ENCODE assay signal across 22 mouse cellular contexts in genomic region chr15:80019220-80019619, GRCm38 (mm10). TPM values are rescaled to one million over a fixed set of nuclear protein-coding genes. Genes with fewer than 3 reads are reported as not detected.
DNase-seq lines count a peak whose midpoint lies in the region; ATAC-seq lines count a peak whose summit lies in the region.
"Had no signal": no experiment of that assay in that cellular context is flagged by ENCODE, and none has a peak within 500 bp of the region (broad histone marks: within the 10 kb centered on the region; RNA-seq: fewer than 3 reads in every experiment).

No protein-coding gene starts in this region.

- no peak for ATAC-seq in midbrain, embryonic 11.5 days (ENCODE audit: low FRiP score)
- ATAC-seq in midbrain, embryonic 15.5 days (replicated peaks): no peak
- ATAC-seq in neural tube, embryonic 15.5 days (ENCODE audit: low FRiP score): no peak
- ATAC-seq: CD4-positive, CD25-positive, alpha-beta regulatory T cell, adult 4 months; forebrain, postnatal 0 days; intestine, embryonic 15.5 days; liver, embryonic 12.5 days; Patski had no signal

- DNase-seq in frontal cortex, postnatal 36 days (ENCODE audit: low spot score in 2 of 2): peak; percentile 48 to 58
- no peak for DNase-seq in frontal cortex, postnatal 14 days (ENCODE audit: low spot score in 2 of 2)
- DNase-seq in left cerebral cortex, adult 18-20 months (ENCODE audit: low spot score in 2 of 2): peak; percentile 50 to 62
- no peak for DNase-seq in left cerebral cortex, adult 11 months (ENCODE audit: low spot score)
- DNase-seq in midbrain, embryonic 11.5 days (ENCODE audit: low spot score, missing footprints): peak; percentile 75
- DNase-seq in kidney, adult 9 months: no peak
- DNase-seq: adrenal gland, postnatal 10 days; cerebellum, adult 11 months; cerebellum, postnatal 10 days; forebrain, postnatal 0 days; gastrocnemius, postnatal 14 days; kidney, postnatal 36 days; thymus, postnatal 14 days had no signal

- H3K36me3 ChIP-seq in midbrain, embryonic 11.5 days (ENCODE audit: control insufficient read depth, insufficient read depth, low read length): no peaks in the 10 kb centered on the region
- H3K36me3 ChIP-seq in midbrain, embryonic 15.5 days (replicated peaks): no peaks in the 10 kb centered on the region
- H3K36me3 ChIP-seq in neural tube, embryonic 15.5 days: no peaks in the 10 kb centered on the region
- H3K36me3 ChIP-seq: embryonic facial prominence, embryonic 15.5 days; heart, embryonic 10.5 days; intestine, embryonic 15.5 days; limb, embryonic 12.5 days; liver, embryonic 12.5 days had no signal

- no peaks in the 10 kb centered on the region for H3K9me3 ChIP-seq in midbrain, embryonic 11.5 days (ENCODE audit: control insufficient read depth, low read length)
- no peaks in the 10 kb centered on the region for H3K9me3 ChIP-seq in midbrain, embryonic 15.5 days
- no peaks in the 10 kb centered on the region for H3K9me3 ChIP-seq in neural tube, embryonic 15.5 days (replicated peaks)
- H3K9me3 ChIP-seq: embryonic facial prominence, embryonic 15.5 days; heart, embryonic 10.5 days; intestine, embryonic 15.5 days; limb, embryonic 12.5 days; liver, embryonic 12.5 days had no signal

- H3K27me3 ChIP-seq in midbrain, embryonic 11.5 days (ENCODE audit: control insufficient read depth, insufficient read depth, low read length): peaks cover 23% of the 10 kb centered on the region
- H3K27me3 ChIP-seq in midbrain, embryonic 15.5 days (replicated peaks): peaks cover 26% of the 10 kb centered on the region
- peaks cover 29% of the 10 kb centered on the region for H3K27me3 ChIP-seq in neural tube, embryonic 15.5 days (replicated peaks)
- H3K27me3 ChIP-seq: Patski had no signal

- 86% methylated on average over 7 of the region's 7 CpGs for WGBS in midbrain, embryonic 11.5 days
- 80% methylated on average over 7 of the region's 7 CpGs for WGBS in midbrain, embryonic 15.5 days
- WGBS in neural tube, embryonic 15.5 days: 79% methylated on average over 7 of the region's 7 CpGs

- no peak overlapping the region for H3K4me3 ChIP-seq in midbrain, embryonic 11.5 days (ENCODE audit: low read depth, low read length)
- H3K4me3 ChIP-seq in midbrain, embryonic 15.5 days: no peak overlapping the region
- no peak overlapping the region for H3K4me3 ChIP-seq in neural tube, embryonic 15.5 days (replicated peaks)
- H3K4me3 ChIP-seq: embryonic facial prominence, embryonic 15.5 days; heart, embryonic 10.5 days; intestine, embryonic 15.5 days; limb, embryonic 12.5 days; liver, embryonic 12.5 days had no signal

- H3K4me1 ChIP-seq in midbrain, embryonic 11.5 days (ENCODE audit: control insufficient read depth, insufficient read depth, low read length): peaks cover 3% of the 10 kb centered on the region; the same call in 1 of the 2 replicates
- peaks cover 14% of the 10 kb centered on the region for H3K4me1 ChIP-seq in midbrain, embryonic 15.5 days
- H3K4me1 ChIP-seq in neural tube, embryonic 15.5 days: peaks cover 18% of the 10 kb centered on the region

- no peak overlapping the region for H3K4me2 ChIP-seq in midbrain, embryonic 11.5 days
- H3K4me2 ChIP-seq in midbrain, embryonic 15.5 days: no peak overlapping the region
- no peak overlapping the region for H3K4me2 ChIP-seq in neural tube, embryonic 15.5 days
- H3K4me2 ChIP-seq: embryonic facial prominence, embryonic 15.5 days; intestine, embryonic 15.5 days; limb, embryonic 12.5 days; liver, embryonic 12.5 days had no signal

- H3K9ac ChIP-seq in midbrain, embryonic 11.5 days (ENCODE audit: low read length): no peak overlapping the region
- H3K9ac ChIP-seq in midbrain, embryonic 15.5 days: no peak overlapping the region
- H3K9ac ChIP-seq in neural tube, embryonic 15.5 days (replicated peaks): no peak overlapping the region
- H3K9ac ChIP-seq: embryonic facial prominence, embryonic 15.5 days; forebrain, postnatal 0 days; intestine, embryonic 15.5 days; limb, embryonic 12.5 days; liver, embryonic 12.5 days had no signal

- H3K27ac ChIP-seq in midbrain, embryonic 11.5 days (ENCODE audit: low read depth, low read length): no peak overlapping the region
- H3K27ac ChIP-seq in midbrain, embryonic 15.5 days: no peak overlapping the region
- H3K27ac ChIP-seq in neural tube, embryonic 15.5 days (replicated peaks): peak overlapping the region; percentile 13; the same call in 1 of the 2 replicates
- H3K27ac ChIP-seq: embryonic facial prominence, embryonic 15.5 days; intestine, embryonic 15.5 days; liver, embryonic 12.5 days had no signal

RNA-seq across cellular contexts. Expression of gene Pdgfb, which starts 4.4 kb away (rescaled TPM):
- total RNA-seq in left cerebral cortex, adult 18-20 months (2021): 10 to 100 TPM; 28.5 to 37.6 TPM
- 1.5 and 2.0 TPM in 2 replicates for polyA plus RNA-seq in midbrain, embryonic 11.5 days (2014; fragmentation: Nextera tagmentation; extraction: Ambion mirVana)
- polyA plus RNA-seq in midbrain, embryonic 15.5 days (2015; fragmentation: Nextera tagmentation; extraction: Ambion mirVana): 4.4 and 4.8 TPM in 2 replicates
- polyA plus RNA-seq in neural tube, embryonic 15.5 days (2015; fragmentation: Nextera tagmentation; extraction: Ambion mirVana): 6.5 and 7.0 TPM in 2 replicates

RNA-seq across cellular contexts. Expression of gene Cbx7, which starts 48.3 kb away (rescaled TPM):
- 10 to 100 TPM; 59.6 to 61.7 TPM for total RNA-seq in left cerebral cortex, adult 18-20 months (2021)
- 1.4 and 1.9 TPM in 2 replicates for polyA plus RNA-seq in midbrain, embryonic 11.5 days (2014; fragmentation: Nextera tagmentation; extraction: Ambion mirVana)
- 4.7 and 5.8 TPM in 2 replicates for polyA plus RNA-seq in midbrain, embryonic 15.5 days (2015; fragmentation: Nextera tagmentation; extraction: Ambion mirVana)
- polyA plus RNA-seq in neural tube, embryonic 15.5 days (2015; fragmentation: Nextera tagmentation; extraction: Ambion mirVana): 4.1 and 4.6 TPM in 2 replicates

Comparison
In these comparisons a context has a peak if more than half of its experiments do, and no peak if none do; other contexts are left out.
1. DNase-seq: peak in frontal cortex, postnatal 36 days (2 of 2), left cerebral cortex, adult 18-20 months (2 of 2) and midbrain, embryonic 11.5 days (single experiment); none in frontal cortex, postnatal 14 days (0 of 2), left cerebral cortex, adult 11 months (single experiment) and kidney, adult 9 months (single experiment).